ENCODE assay signal across 22 mouse cellular contexts in the genomic region with DNA sequence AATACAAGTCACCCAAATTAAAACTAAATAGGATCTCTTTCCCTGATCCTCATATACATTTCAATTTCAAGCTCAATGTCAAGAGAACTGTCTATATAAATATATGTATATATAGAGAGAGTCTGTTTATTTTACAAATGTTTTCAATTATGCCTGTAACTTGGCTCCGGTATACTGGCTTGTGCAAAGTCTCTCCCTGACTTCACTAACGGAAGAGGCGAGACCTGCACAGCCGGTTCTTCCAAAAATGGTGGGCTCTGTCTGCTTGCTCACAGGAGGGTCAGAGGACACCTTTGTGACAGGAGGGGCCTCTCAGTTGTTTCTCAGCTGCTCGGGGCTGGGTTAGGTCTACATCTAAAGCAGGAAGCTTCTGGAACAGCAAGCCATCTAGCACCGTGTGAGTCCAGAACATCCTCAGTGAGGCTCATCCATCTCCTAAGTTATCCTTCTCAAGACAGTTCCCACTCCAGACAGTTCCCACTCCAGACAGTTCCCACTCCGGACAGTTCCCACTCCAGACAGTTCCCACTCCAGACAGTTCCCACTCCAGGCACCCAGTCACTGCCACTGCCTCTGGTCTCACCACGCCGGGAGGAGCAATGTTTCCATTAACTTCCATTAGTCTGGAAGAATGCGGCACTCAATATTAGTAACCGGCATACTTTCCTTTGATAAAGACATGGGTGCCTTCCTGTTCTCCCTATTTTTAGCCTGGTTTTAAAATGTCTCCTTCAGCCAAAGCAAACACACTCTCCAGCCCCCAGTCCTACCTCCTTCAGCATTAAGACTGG.
DNase-seq lines count a peak whose midpoint lies in the region; ATAC-seq lines count a peak whose summit lies in the region.
"Had no signal": no experiment of that assay in that cellular context is flagged by ENCODE, and none has a peak within 500 bp of the region (broad histone marks: within the 10 kb centered on the region; RNA-seq: fewer than 3 reads in every experiment).

No protein-coding gene starts in this region.

- peak overlapping the region; percentile 42; the same call in 1 of the 2 replicates for H3K27ac ChIP-seq in heart, embryonic 16.5 days (ENCODE audit: low read length)
- peak overlapping the region; percentile 85 for H3K27ac ChIP-seq in embryonic facial prominence, embryonic 15.5 days (replicated peaks)
- H3K27ac ChIP-seq: hindbrain, embryonic 12.5 days; left cerebral cortex, adult 2 months; liver, embryonic 13.5 days; neural tube, embryonic 13.5 days had no signal

- no peak overlapping the region for H3K9ac ChIP-seq in heart, embryonic 16.5 days (ENCODE audit: low read length)
- H3K9ac ChIP-seq in embryonic facial prominence, embryonic 15.5 days = no peak overlapping the region
- H3K9ac ChIP-seq: hindbrain, embryonic 12.5 days; liver, embryonic 13.5 days; neural tube, embryonic 13.5 days had no signal

- H3K4me1 ChIP-seq in heart, embryonic 16.5 days (ENCODE audit: control insufficient read depth, insufficient read depth, low read length) = peaks cover 14% of the 10 kb centered on the region
- H3K4me1 ChIP-seq in embryonic facial prominence, embryonic 15.5 days = peaks cover 25% of the 10 kb centered on the region
- H3K4me1 ChIP-seq: hindbrain, embryonic 12.5 days; liver, embryonic 13.5 days; megakaryocyte, embryonic 14.5 days; neural tube, embryonic 13.5 days had no signal

- no peak for DNase-seq in heart, postnatal 14 days
- peak; percentile 44 for DNase-seq in urinary bladder, postnatal 14 days (ENCODE audit: low spot score)
- DNase-seq in urinary bladder, adult 2 months (ENCODE audit: low spot score) = no peak
- DNase-seq in right cerebral cortex, postnatal 36 days (ENCODE audit: low spot score in 2 of 2) = no peak
- DNase-seq in testis, postnatal 14 days (ENCODE audit: low spot score) = no peak
- DNase-seq: adrenal gland, adult 2 months; cerebellum, adult 8-10 months; kidney, adult 9 months; kidney, postnatal 36 days; layer of hippocampus, adult 9-11 months; left cerebral cortex, postnatal 4 days; liver, embryonic 13.5 days; lung, postnatal 10 days; midbrain, embryonic 14.5 days; spleen, adult 18-20 months; thymus, postnatal 14 days had no signal

- peak overlapping the region; percentile 8; the same call in 1 of the 2 replicates for H3K4me2 ChIP-seq in heart, embryonic 16.5 days (ENCODE audit: low read depth, low read length)
- no peak overlapping the region for H3K4me2 ChIP-seq in embryonic facial prominence, embryonic 15.5 days (replicated peaks)
- H3K4me2 ChIP-seq: hindbrain, embryonic 12.5 days; liver, embryonic 13.5 days; neural tube, embryonic 13.5 days had no signal

- H3K4me3 ChIP-seq in heart, embryonic 16.5 days (ENCODE audit: low read length) = no peak overlapping the region
- no peak overlapping the region for H3K4me3 ChIP-seq in embryonic facial prominence, embryonic 15.5 days (replicated peaks)
- H3K4me3 ChIP-seq: hindbrain, embryonic 12.5 days; left cerebral cortex, adult 2 months; liver, embryonic 13.5 days; megakaryocyte, embryonic 14.5 days; neural tube, embryonic 13.5 days had no signal

- no peaks in the 10 kb centered on the region for H3K27me3 ChIP-seq in heart, embryonic 16.5 days (ENCODE audit: control insufficient read depth, insufficient read depth, low read length)
- no peaks in the 10 kb centered on the region for H3K27me3 ChIP-seq in embryonic facial prominence, embryonic 15.5 days
- H3K27me3 ChIP-seq: hindbrain, embryonic 12.5 days; liver, embryonic 13.5 days; neural tube, embryonic 13.5 days had no signal

- H3K36me3 ChIP-seq in heart, embryonic 16.5 days (ENCODE audit: control insufficient read depth, insufficient read depth) = no peaks in the 10 kb centered on the region
- H3K36me3 ChIP-seq in embryonic facial prominence, embryonic 15.5 days = no peaks in the 10 kb centered on the region
- H3K36me3 ChIP-seq: hindbrain, embryonic 12.5 days; liver, embryonic 13.5 days; neural tube, embryonic 13.5 days had no signal

- ATAC-seq in heart, embryonic 16.5 days (replicated peaks; ENCODE audit: extremely low read depth, insufficient read depth, low FRiP score) = no peak
- peak; percentile 56 for ATAC-seq in embryonic facial prominence, embryonic 15.5 days (ENCODE audit: insufficient number of reproducible peaks, low FRiP score, low TSS enrichment, low read depth)

- intact Hi-C loops in heart, postnatal 14 days (cut with DNase I) = no loop called here

- no peaks in the 10 kb centered on the region for H3K9me3 ChIP-seq in heart, embryonic 16.5 days (replicated peaks; ENCODE audit: control insufficient read depth, low read length)
- no peaks in the 10 kb centered on the region for H3K9me3 ChIP-seq in embryonic facial prominence, embryonic 15.5 days (replicated peaks)
- H3K9me3 ChIP-seq: hindbrain, embryonic 12.5 days; liver, embryonic 13.5 days; megakaryocyte, embryonic 14.5 days; neural tube, embryonic 13.5 days had no signal

- WGBS in heart, embryonic 16.5 days = 44% methylated on average over 11 of the region's 11 CpGs
- WGBS in embryonic facial prominence, embryonic 15.5 days = 40% methylated on average over 11 of the region's 11 CpGs
